Mouse (Mus musculus) heart, postnatal 0 days (tissue): ENCODE data around the gene Znrf3.

Experiments
- CTCF ChIP-seq: IDR thresholded peaks from 2 replicates; pipeline ENCODE4 v1.5.1; 2016; ENCODE audit warnings: antibody characterized with exemption, control low read depth, low read depth
- EP300 ChIP-seq: IDR thresholded peaks from 2 replicates; pipeline ENCODE4 v1.6.1; 2016; ENCODE audit warnings: antibody characterized with exemption, low read depth

DNA sequence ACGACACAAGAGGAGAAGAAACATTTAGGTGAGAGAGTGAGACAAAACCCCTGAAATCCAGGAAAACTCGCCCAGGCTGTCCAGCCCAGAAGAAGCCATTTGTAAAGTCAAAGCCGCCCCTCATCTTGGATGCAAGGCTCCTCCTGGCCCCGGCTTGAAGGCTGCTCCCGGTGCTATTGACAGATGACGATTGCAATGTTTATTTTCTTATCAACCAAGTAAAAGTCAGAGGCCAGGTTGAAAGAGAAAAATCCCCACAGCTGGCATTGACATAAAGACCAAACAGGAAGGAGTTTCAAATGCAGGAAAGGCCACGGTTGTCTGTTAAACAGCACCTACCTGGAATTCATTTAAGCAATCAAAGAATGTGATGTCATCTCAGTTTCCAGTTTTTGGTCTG is 47.3 kb upstream of the Znrf3 start:
- no peak for TF ChIP-seq CTCF
- TF ChIP-seq EP300 = no peak
